Mouse (Mus musculus) neural tube, embryonic 11.5 days (tissue): ENCODE measurements at regions not wholly inside any gene's neighbourhood (a gene's known extent, or its start where the extent isn't known, plus 50 kb on each side); places are given as distances from the start of the nearest gene placed in this dataset.
A peak's percentile ranks its signal among the peaks of the same experiment; 100 is the strongest.

Source experiments
- ATAC-seq: fragments of 200-750 bp; cut with Nextera tagmentation; 2 replicates; pipeline ENCODE4 v1.8.0; 2017; ENCODE audit warnings: moderate number of reproducible peaks, mild to moderate bottlenecking, moderate TSS enrichment, moderate library complexity; ENCODE audit not compliant: insufficient read depth, low FRiP score, low TSS enrichment
- DNase-seq: peaks from one replicate; pipeline ENCODE4 v3.0.0-alpha.2; 2015; ENCODE audit warnings: low spot score
- H3K27ac ChIP-seq: fragments of 300-500 bp; sonication (generic); 2 replicates; pipeline ENCODE4 v1.5.1; 2014; ENCODE audit warnings: low read depth, mild to moderate bottlenecking, low read length
- H3K27me3 ChIP-seq: fragments of 300-500 bp; sonication (generic); 2 replicates; pipeline ENCODE4 v1.6.1; 2014; ENCODE audit warnings: mild to moderate bottlenecking, low read length, mixed read lengths; ENCODE audit not compliant: control insufficient read depth, insufficient read depth
- H3K36me3 ChIP-seq: fragments of 300-500 bp; sonication (generic); 2 replicates; pipeline ENCODE4 v1.6.1; 2014; ENCODE audit warnings: mild to moderate bottlenecking, low read length, moderate library complexity, mixed read lengths; ENCODE audit not compliant: control insufficient read depth, insufficient read depth
- H3K4me1 ChIP-seq: fragments of 300-500 bp; sonication (generic); 2 replicates; pipeline ENCODE4 v1.6.1; 2014; ENCODE audit warnings: low read length, mixed read lengths; ENCODE audit not compliant: control insufficient read depth, insufficient read depth
- H3K4me2 ChIP-seq: fragments of 300-500 bp; sonication (generic); 2 replicates; pipeline ENCODE4 v1.6.1; 2014; ENCODE audit warnings: low read depth, mild to moderate bottlenecking, moderate library complexity
- H3K4me3 ChIP-seq: fragments of 300-500 bp; sonication (generic); 2 replicates; pipeline ENCODE4 v1.5.1; 2014; ENCODE audit warnings: low read depth, low read length
- H3K9ac ChIP-seq: fragments of 300-500 bp; sonication (generic); 2 replicates; pipeline ENCODE4 v1.6.1; 2014; ENCODE audit warnings: mild to moderate bottlenecking, low read length
- H3K9me3 ChIP-seq: fragments of 300-500 bp; sonication (generic); 2 replicates; pipeline ENCODE4 v1.6.1; 2016; ENCODE audit warnings: low read length; ENCODE audit not compliant: control insufficient read depth
- WGBS: fragments of 180-500 bp; shearing (Covaris S2); extraction: QIAGEN DNeasy Blood & Tissue Kit; methylation state at CpG from one replicate; pipeline ENCODE4 v1.1.7; 2014; 5-methylcytosine and 5-hydroxymethylcytosine counted together

DNA sequence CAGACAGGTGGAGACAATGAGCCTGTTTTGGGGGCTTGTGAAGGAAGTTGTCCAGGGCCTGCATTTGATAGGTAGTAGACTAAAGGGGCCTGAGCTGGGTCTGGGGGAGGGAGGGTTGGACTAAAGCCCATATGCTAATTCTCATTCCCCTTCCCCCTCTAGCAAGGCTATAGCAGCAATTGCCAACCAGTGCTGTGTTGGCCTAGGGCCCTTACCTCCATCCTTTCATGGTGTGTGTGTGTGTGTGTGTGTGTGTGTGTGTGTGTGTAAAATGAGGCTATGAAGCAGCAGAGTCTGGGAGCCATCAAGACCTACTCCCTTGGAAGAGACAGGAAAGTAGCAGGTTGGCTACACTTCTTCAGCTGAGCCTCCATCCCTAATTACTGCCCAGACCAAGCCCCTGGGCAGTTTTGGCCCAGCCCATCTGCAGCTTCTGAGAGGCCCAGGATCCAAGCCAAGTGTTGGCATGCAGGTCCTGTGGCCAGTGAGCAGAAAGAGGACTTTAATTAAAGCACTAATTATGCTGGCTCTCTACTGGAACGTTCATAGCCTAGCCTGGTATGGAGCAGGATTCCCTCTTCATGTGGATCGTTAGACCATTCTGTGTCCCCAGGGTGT lies 143.4 kb downstream of the Dhx35 start:
- ATAC-seq: no peak

DNA sequence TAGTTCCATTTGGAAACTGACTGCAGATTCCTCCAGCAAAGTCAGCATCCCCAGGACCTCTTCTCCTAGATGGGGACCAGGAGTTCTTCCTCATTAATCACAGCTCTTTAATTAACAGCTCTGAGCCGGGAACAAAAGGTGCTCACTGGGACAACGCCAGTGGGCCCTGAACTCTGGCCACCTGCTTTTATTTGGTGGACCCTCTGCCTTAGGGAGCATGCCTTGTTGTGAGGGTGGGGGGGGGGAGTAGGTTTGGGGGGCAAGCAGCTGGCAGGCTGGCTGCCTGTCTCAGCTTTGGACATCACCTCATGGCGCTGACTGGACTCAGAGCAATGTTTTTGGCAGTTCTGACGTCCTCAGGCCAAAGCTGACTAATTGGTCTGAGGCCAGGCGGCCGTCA lies 154.8 kb downstream of the Dhx35 start:
- DNase-seq (peak; percentile 17), ATAC-seq (no peak)
- Histone ChIP-seq H3K27me3 (no peaks in the 10 kb centered on the region), H3K4me1 (no peaks in the 10 kb centered on the region), H3K4me2 (no peak overlapping the region), H3K36me3 (no peaks in the 10 kb centered on the region), H3K9me3 (no peaks in the 10 kb centered on the region), H3K4me3 (no peak overlapping the region), H3K27ac (no peak overlapping the region), H3K9ac (no peak overlapping the region)
- 39% methylated on average over 6 of the region's 6 CpGs for WGBS

More for the DNA sequence above, 143.4 kb downstream of the Dhx35 start:
- no peak for DNase-seq
- no peaks in the 10 kb centered on the region for H3K4me1 ChIP-seq
- no peak overlapping the region for H3K4me2 ChIP-seq
- no peaks in the 10 kb centered on the region for H3K27me3 ChIP-seq
- H3K9me3 ChIP-seq: no peaks in the 10 kb centered on the region
- no peak overlapping the region for H3K4me3 ChIP-seq
- H3K36me3 ChIP-seq: no peaks in the 10 kb centered on the region
- WGBS: 88% methylated on average over 2 of the region's 2 CpGs
- H3K9ac ChIP-seq: no peak overlapping the region
- H3K27ac ChIP-seq: no peak overlapping the region

- Histone ChIP-seq H3K36me3 (no peaks in the 10 kb centered on the region), H3K4me2 (no peak overlapping the region), H3K27ac (no peak overlapping the region), H3K27me3 (no peaks in the 10 kb centered on the region), H3K4me1 (no peaks in the 10 kb centered on the region), H3K9me3 (no peaks in the 10 kb centered on the region), H3K4me3 (no peak overlapping the region), H3K9ac (no peak overlapping the region)
- DNase-seq (no peak), ATAC-seq (no peak)
- WGBS: 39% methylated on average over 3 of the region's 3 CpGs
Observed at GRCm38 (mm10) chr2:158951061-158951460, 156.5 kb downstream of the Dhx35 start.

GRCm38 (mm10) chr2:158956888-158957287 lies 162.3 kb downstream of the Dhx35 start:
- ATAC-seq: no peak

DNA sequence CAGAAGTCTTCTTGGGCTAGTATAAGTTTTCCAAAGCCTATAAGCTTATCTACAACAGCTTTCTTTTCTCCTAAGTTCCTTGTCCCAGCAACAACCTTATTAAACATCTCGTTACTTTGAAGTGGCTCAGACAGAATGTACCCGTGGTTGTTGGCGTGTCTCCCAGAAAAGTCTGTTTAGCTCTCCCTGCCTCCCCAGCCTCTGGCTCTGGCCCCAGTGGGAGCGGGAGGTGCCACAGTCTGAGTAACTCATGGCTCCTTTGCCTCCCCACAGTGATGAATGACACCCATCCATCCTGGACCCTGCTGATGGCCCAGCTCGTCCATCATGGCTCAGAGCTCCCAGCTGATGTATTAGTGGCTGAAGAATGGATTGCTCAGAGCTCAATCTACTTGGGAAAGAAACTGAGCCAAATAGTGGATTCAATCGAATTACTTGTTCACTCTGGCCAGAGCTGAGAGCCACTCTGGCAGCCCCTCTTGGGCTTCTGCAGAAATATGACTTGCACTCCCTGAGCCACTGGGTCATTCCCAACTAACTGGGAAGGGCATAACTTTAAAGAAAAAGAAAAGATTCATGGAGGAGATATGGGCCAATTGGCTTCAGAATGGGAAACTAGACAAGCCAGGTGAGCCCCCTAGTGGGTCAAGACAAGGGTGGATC lies 170.5 kb downstream of the Dhx35 start:
- Histone ChIP-seq H3K9me3 (no peaks in the 10 kb centered on the region), H3K4me3 (no peak overlapping the region), H3K4me2 (no peak overlapping the region), H3K27me3 (no peaks in the 10 kb centered on the region), H3K27ac (no peak overlapping the region), H3K36me3 (no peaks in the 10 kb centered on the region), H3K4me1 (no peaks in the 10 kb centered on the region), H3K9ac (no peak overlapping the region)
- ATAC-seq (no peak), DNase-seq (no peak)
- WGBS: 85% methylated on average over 6 of the region's 6 CpGs

More at GRCm38 (mm10) chr2:158956888-158957287, 162.3 kb downstream of the Dhx35 start:
- Histone ChIP-seq H3K27me3 (no peaks in the 10 kb centered on the region), H3K4me1 (no peaks in the 10 kb centered on the region), H3K4me2 (no peak overlapping the region), H3K9ac (no peak overlapping the region), H3K9me3 (no peaks in the 10 kb centered on the region), H3K27ac (no peak overlapping the region), H3K4me3 (no peak overlapping the region), H3K36me3 (no peaks in the 10 kb centered on the region)
- WGBS: 26% methylated on average over 11 of the region's 11 CpGs
- no peak for DNase-seq

DNA sequence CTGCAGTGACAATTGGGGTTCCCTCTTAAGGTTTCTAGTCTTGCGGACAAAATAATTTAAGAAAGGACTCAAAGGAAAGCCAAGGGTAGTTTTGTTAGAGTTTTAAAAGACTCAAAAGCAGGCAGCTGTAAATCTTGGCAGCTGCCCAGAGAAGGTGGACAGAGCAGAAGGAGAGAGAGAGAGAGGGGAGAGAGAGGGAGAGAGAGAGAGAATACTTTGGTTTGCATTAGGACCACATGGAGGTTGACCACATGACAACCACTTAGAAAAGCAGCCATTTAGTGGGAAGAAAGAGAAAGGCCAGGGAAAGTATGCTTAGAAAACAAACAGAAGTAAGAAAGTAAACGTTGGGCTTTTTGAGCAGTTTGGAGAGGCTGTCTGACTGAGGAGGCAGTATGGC lies 177.6 kb downstream of the Dhx35 start:
- no peak overlapping the region for H3K27ac ChIP-seq
- no peaks in the 10 kb centered on the region for H3K4me1 ChIP-seq
- WGBS: 36% methylated on average over 2 of the region's 2 CpGs
- no peaks in the 10 kb centered on the region for H3K36me3 ChIP-seq
- H3K9me3 ChIP-seq: no peaks in the 10 kb centered on the region
- no peak for ATAC-seq
- no peak overlapping the region for H3K4me2 ChIP-seq
- DNase-seq: no peak
- H3K4me3 ChIP-seq: no peak overlapping the region
- H3K27me3 ChIP-seq: no peaks in the 10 kb centered on the region
- no peak overlapping the region for H3K9ac ChIP-seq

GRCm38 (mm10) chr2:158985529-158986148 lies 191.0 kb downstream of the Dhx35 start:
- DNase-seq: peak; percentile 38
- no peak for ATAC-seq
- no peak overlapping the region for H3K4me2 ChIP-seq
- H3K4me1 ChIP-seq: no peaks in the 10 kb centered on the region
- no peak overlapping the region for H3K9ac ChIP-seq
- no peaks in the 10 kb centered on the region for H3K36me3 ChIP-seq
- H3K4me3 ChIP-seq: no peak overlapping the region
- WGBS: 83% methylated on average over 17 of the region's 17 CpGs
- H3K9me3 ChIP-seq: no peaks in the 10 kb centered on the region
- no peaks in the 10 kb centered on the region for H3K27me3 ChIP-seq
- H3K27ac ChIP-seq: no peak overlapping the region

GRCm38 (mm10) chr2:159002481-159003186 lies 208.0 kb downstream of the Dhx35 start:
- peak overlapping the region; percentile 62; the same call in 1 of the 2 replicates for H3K27ac ChIP-seq
- H3K4me3 ChIP-seq: no peak overlapping the region
- peak; percentile 91 for ATAC-seq
- peaks cover 7% of the 10 kb centered on the region; the same call in 1 of the 2 replicates for H3K4me1 ChIP-seq
- 11% methylated on average over 17 of the region's 17 CpGs for WGBS
- peak; percentile 61 for DNase-seq
- no peaks in the 10 kb centered on the region for H3K36me3 ChIP-seq
- peak overlapping the region; percentile 36 for H3K4me2 ChIP-seq
- H3K9me3 ChIP-seq: no peaks in the 10 kb centered on the region
- no peaks in the 10 kb centered on the region for H3K27me3 ChIP-seq
- H3K9ac ChIP-seq: peak overlapping the region; percentile 39; the same call in 1 of the 2 replicates
